Mouse (Mus musculus) small intestine, adult 2 months (tissue): ENCODE data around the gene Ormdl3.

ENCODE experiments used
- CTCF ChIP-seq: fragments of 200-500 bp; IDR thresholded peaks from 2 replicates; pipeline ENCODE4 v1.5.1; 2012; ENCODE audit warnings: low read depth, mild to moderate bottlenecking, control low read depth, inconsistent platforms, low read length, moderate library complexity, mixed read lengths; ENCODE audit not compliant: insufficient replicate concordance, insufficient read length; ENCODE audit errors: extremely low read depth
- POLR2A ChIP-seq: fragments of 200-500 bp; IDR thresholded peaks from 2 replicates; pipeline ENCODE4 v1.6.1; 2012; ENCODE audit warnings: low read depth, mild to moderate bottlenecking, control low read depth, inconsistent platforms, low read length, moderate library complexity

DNA sequence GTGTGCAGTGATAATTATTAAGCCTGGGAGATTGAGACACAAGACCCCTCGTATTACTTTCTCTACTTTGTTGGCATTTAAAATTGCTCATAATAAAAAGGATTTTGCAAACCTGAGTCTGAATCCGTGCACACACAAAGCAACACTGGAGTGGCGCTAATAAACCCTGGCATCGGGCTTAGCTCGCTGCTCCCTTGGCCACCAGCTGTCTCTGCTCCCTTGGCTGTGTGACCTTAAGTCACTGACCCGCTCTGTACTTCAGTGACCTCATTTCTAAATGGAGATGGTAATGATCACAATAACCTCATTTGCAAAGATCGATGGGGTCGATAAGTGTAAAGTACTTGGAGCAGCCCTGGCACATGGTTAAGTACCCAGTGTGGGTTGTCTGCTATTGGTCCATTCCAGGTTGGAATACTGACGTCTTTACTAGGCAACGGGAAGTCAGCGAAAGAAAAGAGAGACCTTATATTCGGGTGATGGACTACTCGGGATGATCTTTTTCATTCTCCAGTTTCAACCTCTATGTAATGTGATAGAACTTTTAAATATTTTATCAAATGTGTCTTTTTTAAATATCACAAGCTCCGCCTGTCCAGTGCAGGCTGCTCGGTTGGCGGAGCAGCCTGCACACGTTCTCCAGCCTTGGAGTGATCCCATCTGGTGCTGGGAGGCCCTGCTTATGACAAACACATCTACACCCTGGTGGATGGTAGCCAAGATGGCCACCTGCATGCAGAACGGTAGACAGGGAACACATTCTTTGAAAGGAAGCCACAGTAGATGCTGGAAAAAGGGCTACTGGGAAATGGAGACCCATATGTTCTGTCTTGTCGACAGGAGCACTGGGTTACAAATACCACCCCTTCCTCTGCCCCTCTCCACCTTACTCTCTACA is 3.6 kb upstream of the Ormdl3 start:
- TF ChIP-seq POLR2A: no peak
- no peak for TF ChIP-seq CTCF
